Mouse (Mus musculus) kidney, adult 2 months (tissue): Measurements from ENCODE around the gene Tmem132a. TPM values are rescaled to one million over a fixed set of nuclear protein-coding genes. Genes with fewer than 3 reads are reported as not detected.

Experiments
- DNase-seq: peaks from one replicate; pipeline ENCODE4 v3.0.0; 2021
- H3K27ac ChIP-seq: fragments of 200-500 bp; 2 replicates; pipeline ENCODE4 v1.5.1; 2012; ENCODE audit warnings: low read depth, low read length, control low read depth, inconsistent platforms; ENCODE audit not compliant: insufficient read depth
- H3K27me3 ChIP-seq: fragments of 200-500 bp; replicated peaks from 2 replicates; pipeline ENCODE4 v1.6.1; 2012; ENCODE audit warnings: mild to moderate bottlenecking, moderate library complexity, low read length, inconsistent platforms; ENCODE audit not compliant: control insufficient read depth, insufficient read depth
- H3K36me3 ChIP-seq: fragments of 200-500 bp; 2 replicates; pipeline ENCODE4 v1.6.1; 2012; ENCODE audit warnings: mild to moderate bottlenecking, moderate library complexity, low read length, inconsistent platforms; ENCODE audit not compliant: control insufficient read depth, insufficient read depth
- H3K4me1 ChIP-seq: fragments of 200-500 bp; 2 replicates; pipeline ENCODE4 v1.6.1; 2011; ENCODE audit warnings: low read length; ENCODE audit not compliant: control insufficient read depth, insufficient read depth
- H3K4me3 ChIP-seq: fragments of 200-500 bp; 2 replicates; pipeline ENCODE4 v1.5.1; 2011; ENCODE audit warnings: mild to moderate bottlenecking, low read depth, low read length, control low read depth; ENCODE audit not compliant: insufficient read depth
- CTCF ChIP-seq: fragments of 200-500 bp; conservative IDR thresholded peaks from 2 replicates; pipeline ENCODE4 v1.5.1; 2011; ENCODE audit warnings: low read depth, mild to moderate bottlenecking, control low read depth, low read length, moderate library complexity, mixed read lengths; ENCODE audit not compliant: insufficient read depth, insufficient read length
- POLR2A ChIP-seq: fragments of 200-500 bp; IDR thresholded peaks from one replicate; pipeline ENCODE4 v1.6.1; 2011; ENCODE audit warnings: low read depth, low read length, control low read depth
- WGBS: fragments of 180-500 bp; shearing (Covaris S2); methylation state at CpG from one replicate; pipeline ENCODE4 v1.1.7; 2018; 5-methylcytosine and 5-hydroxymethylcytosine counted together
- polyA plus RNA-seq: library from polyadenylated mRNA; depleted of rRNA; stranded (reverse); fragments of >200 nt; gene quantifications from 2 replicates; pipeline ENCODE4 v1.2.3, GENCODE M21; 2012

Tmem132a gene
- polyA plus RNA-seq, 1 experiment = 12.1 TPM

GRCm38 (mm10) chr19:10905728-10906000, 35.9 kb upstream of the Tmem132a start:
- H3K36me3 ChIP-seq = peaks cover 4% of the 10 kb centered on the region; the same call in 1 of the 2 replicates
- no peaks in the 10 kb centered on the region for H3K27me3 ChIP-seq
- peaks cover 13% of the 10 kb centered on the region; the same call in 1 of the 2 replicates for H3K4me1 ChIP-seq
- DNase-seq = no peak
- no peak for TF ChIP-seq CTCF
- no peak for TF ChIP-seq POLR2A
- no peak overlapping the region for H3K4me3 ChIP-seq
- peak overlapping the region; percentile 75 for H3K27ac ChIP-seq
- 46% methylated on average over 5 of the region's 5 CpGs for WGBS

DNA sequence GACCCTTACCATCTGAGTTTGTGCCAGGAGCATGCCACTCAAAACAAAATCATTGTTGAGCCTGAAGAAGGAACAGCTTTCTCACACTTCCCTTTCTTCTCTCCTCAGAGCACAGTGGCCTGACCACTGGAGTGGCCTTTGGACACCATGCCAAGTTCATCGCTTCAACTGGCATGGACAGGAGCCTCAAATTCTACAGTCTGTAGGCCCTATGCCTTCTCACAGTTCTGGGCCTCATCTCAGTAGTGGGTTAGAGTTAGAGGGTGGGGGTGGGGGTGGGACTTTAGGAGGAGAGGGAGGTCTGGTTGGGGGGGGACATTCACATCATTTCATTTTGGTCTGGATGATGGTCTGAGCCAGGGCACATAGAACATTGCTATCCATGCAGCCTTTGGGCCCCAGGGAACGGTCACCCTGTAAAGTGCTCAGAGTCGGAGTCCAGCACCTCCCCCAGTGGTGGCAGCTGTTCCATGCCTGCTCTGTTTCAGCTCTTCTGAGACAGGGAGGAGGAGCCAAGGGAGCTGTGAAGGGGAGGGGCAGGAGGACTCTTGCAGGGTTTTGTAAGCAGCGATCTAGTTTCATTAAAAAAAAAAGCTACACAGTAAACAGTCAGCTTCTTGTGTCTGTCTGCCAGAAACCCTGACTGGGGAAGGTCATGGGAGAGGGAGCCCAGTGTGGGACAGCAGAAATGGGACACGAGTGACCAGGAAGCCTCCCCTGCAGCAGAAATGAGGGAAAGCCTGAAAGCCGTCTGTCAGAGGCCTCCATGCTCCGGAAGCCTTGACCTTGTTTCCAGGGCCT, 35.4 kb upstream of the Tmem132a start:
- DNase-seq = peak; percentile 85
- Histone ChIP-seq H3K4me1 (peaks cover 13% of the 10 kb centered on the region; the same call in 1 of the 2 replicates), H3K27ac (peak overlapping the region; percentile 75), H3K27me3 (no peaks in the 10 kb centered on the region), H3K4me3 (no peak overlapping the region), H3K36me3 (peaks cover 4% of the 10 kb centered on the region; the same call in 1 of the 2 replicates)
- TF ChIP-seq POLR2A = no peak
- WGBS = 27% methylated on average over 7 of the region's 7 CpGs

- peak; percentile 9 for DNase-seq
- peaks cover 13% of the 10 kb centered on the region; the same call in 1 of the 2 replicates for H3K4me1 ChIP-seq
- no peak overlapping the region for H3K4me3 ChIP-seq
- H3K27ac ChIP-seq = peak overlapping the region; percentile 30; the same call in 1 of the 2 replicates
- 68% methylated on average over 5 of the region's 5 CpGs for WGBS
- H3K36me3 ChIP-seq = peaks cover 4% of the 10 kb centered on the region; the same call in 1 of the 2 replicates
- H3K27me3 ChIP-seq = no peaks in the 10 kb centered on the region
- TF ChIP-seq CTCF = no peak
- TF ChIP-seq POLR2A = no peak
These were observed 34.8 kb upstream of the Tmem132a start for GRCm38 (mm10) chr19:10904512-10904911.

DNA sequence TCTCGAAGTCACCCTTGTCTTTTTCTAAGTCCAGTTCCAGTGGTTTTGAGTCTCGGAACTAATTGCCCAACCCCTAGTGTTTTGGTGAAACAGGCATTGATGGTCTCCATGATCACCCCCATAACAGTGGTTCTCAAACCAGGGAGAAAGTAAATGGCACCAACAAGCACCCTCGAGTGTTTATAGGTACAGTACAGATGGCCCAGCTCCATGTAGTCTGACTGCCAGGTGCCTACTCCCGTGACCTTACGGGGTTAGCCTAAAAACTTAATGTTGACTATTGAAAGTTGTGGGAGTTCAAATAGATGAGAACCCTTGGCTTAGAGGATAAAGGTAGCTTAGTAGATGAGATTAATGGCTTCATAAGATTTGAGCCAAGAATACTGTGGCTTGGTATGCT, 31.3 kb upstream of the Tmem132a start:
- no peak overlapping the region for H3K4me3 ChIP-seq
- TF ChIP-seq POLR2A = no peak
- TF ChIP-seq CTCF = no peak
- WGBS = 94% methylated on average over 5 of the region's 5 CpGs
- H3K27ac ChIP-seq = no peak overlapping the region
- peaks cover 16% of the 10 kb centered on the region; the same call in 1 of the 2 replicates for H3K4me1 ChIP-seq
- H3K36me3 ChIP-seq = peaks cover 4% of the 10 kb centered on the region; the same call in 1 of the 2 replicates
- H3K27me3 ChIP-seq = no peaks in the 10 kb centered on the region
- no peak for DNase-seq

DNA sequence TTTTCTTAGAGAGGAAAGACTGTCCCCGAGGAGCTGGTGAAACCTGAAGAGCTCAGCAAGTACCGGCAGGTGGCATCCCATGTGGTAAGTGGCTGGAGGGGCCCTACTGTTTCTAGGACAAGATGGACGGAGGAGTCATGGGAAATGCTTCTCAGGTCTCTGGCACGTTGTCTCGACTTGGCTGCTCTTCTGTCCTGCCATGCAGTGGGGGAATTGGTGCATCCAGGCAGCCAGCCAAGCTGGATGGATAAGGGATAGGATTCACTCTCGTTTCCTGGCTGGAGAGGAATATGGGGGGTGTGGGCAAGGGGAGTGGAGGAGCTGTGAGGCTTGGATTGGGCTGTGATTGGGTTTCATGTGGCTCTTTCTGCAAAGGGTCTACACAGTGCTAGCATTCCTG, 30.6 kb upstream of the Tmem132a start:
- Histone ChIP-seq H3K27ac (no peak overlapping the region), H3K27me3 (no peaks in the 10 kb centered on the region), H3K36me3 (peaks cover 4% of the 10 kb centered on the region; the same call in 1 of the 2 replicates), H3K4me1 (peaks cover 11% of the 10 kb centered on the region; the same call in 1 of the 2 replicates), H3K4me3 (no peak overlapping the region)
- WGBS = 76% methylated on average over 6 of the region's 6 CpGs
- TF ChIP-seq CTCF (no peak), POLR2A (no peak)
- no peak for DNase-seq

GRCm38 (mm10) chr19:10897491-10897890, 27.8 kb upstream of the Tmem132a start:
- no peak overlapping the region for H3K4me3 ChIP-seq
- peaks cover 4% of the 10 kb centered on the region; the same call in 1 of the 2 replicates for H3K4me1 ChIP-seq
- peaks cover 3% of the 10 kb centered on the region; the same call in 1 of the 2 replicates for H3K36me3 ChIP-seq
- 71% methylated on average over 8 of the region's 8 CpGs for WGBS
- TF ChIP-seq POLR2A = no peak
- TF ChIP-seq CTCF = no peak
- H3K27me3 ChIP-seq = no peaks in the 10 kb centered on the region
- H3K27ac ChIP-seq = no peak overlapping the region
- no peak for DNase-seq

- H3K4me3 ChIP-seq = no peak overlapping the region
- peaks cover 4% of the 10 kb centered on the region; the same call in 1 of the 2 replicates for H3K4me1 ChIP-seq
- WGBS = 52% methylated on average over 7 of the region's 7 CpGs
- no peak for TF ChIP-seq CTCF
- TF ChIP-seq POLR2A = no peak
- no peak for DNase-seq
- no peaks in the 10 kb centered on the region for H3K36me3 ChIP-seq
- no peak overlapping the region for H3K27ac ChIP-seq
- no peaks in the 10 kb centered on the region for H3K27me3 ChIP-seq
These were observed 27.1 kb upstream of the Tmem132a start for GRCm38 (mm10) chr19:10896849-10897248.

GRCm38 (mm10) chr19:10895708-10896107, 26.0 kb upstream of the Tmem132a start:
- no peaks in the 10 kb centered on the region for H3K27me3 ChIP-seq
- under 1% methylated on average over 16 of the region's 16 CpGs for WGBS
- no peaks in the 10 kb centered on the region for H3K36me3 ChIP-seq
- DNase-seq = no peak
- H3K27ac ChIP-seq = peak overlapping the region; percentile 72
- TF ChIP-seq CTCF = no peak
- TF ChIP-seq POLR2A = no peak
- peak overlapping the region; percentile 89 for H3K4me3 ChIP-seq
- H3K4me1 ChIP-seq = peaks cover 4% of the 10 kb centered on the region; the same call in 1 of the 2 replicates
